Mouse (Mus musculus) adrenal gland (tissue): ENCODE results near the gene Cggbp1.

Experiments
- intact Hi-C: fragments of 180-260 bp; cut with DNase I; formaldehyde crosslinking; loops from one replicate; pipeline ENCODE4 v1.15.1; 2025

Gene Cggbp1

DNA sequence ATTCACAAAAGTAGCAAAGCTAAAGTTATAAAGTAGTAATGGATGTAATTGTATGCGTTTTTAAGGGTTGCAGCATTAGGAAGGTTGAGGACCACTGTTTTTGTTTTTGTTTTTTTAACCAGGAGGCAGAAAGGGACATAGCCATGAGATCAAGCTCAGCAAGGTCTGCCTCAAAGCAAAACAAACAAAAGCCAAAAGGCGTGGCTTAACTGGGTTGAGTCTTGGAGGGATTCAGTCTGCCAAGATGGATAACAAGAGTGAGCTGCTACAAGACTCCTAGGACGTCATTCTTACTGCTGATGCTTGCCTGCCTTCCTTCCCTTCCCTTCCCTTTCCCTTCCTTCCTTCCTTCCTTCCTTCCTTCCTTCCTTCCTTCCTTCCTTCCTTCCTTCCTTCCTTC lies 20.5 kb downstream of the Cggbp1 start:
- intact Hi-C loops, result no loop called here

DNA sequence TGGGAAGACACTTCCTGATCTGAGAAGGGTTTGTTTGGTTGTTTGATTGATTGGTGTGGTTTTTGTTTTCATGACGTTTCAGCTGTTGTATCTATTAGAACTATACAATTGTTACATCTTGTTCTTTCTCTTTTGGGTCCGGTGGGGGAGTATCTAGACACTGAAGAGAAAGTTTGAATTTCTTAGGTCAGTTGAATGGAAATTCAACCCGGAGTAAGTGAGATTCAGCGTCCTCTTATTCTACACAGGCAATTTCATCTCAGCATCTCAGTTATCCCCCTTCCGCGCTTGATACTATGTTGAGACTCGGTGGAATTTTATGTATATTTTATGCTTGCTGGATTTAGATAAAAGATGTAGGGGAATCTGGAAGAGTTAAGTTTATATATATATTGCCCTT lies 21.0 kb downstream of the Cggbp1 start:
- intact Hi-C loops, result no loop called here

DNA sequence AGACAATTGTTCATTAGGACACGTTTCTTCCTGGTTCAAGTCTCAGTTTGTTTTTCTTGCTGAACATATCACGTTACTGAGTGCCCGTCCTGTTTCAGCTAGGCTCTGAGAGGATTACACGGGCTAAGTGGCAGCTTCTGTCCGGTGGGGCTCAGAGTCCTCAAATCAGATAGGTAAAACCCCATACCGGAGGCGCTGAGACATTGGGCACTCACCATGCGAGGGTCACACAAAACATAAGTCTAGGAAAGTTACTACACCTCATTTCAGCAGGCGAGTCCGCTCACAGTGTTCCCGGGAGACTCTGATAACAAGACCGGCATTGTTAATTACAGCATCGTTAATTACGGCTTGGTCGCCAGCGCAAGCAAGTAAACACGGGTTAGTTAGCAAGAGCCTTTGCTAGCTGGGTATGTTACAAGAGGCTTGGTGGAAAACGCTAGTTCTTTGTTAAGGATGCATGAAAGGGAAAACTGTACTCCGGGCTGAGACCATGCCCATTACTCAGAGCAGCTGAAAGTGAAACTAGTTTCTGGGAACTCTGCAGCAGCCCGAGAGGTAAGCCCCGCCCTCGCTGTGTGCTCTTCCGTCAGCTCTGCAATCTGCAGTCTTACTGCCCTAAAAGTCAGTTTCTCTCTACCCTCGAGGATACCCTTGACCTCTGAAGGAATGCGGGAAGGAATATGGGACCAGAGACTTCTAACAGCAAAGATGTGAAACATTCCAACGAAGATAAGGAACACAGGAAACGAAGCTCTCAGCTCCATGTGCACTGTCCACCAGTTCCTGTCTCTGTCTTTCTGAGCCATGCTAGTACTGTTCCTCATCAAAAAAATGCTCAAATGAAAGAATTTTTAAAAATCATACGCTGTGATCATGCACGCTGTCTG lies 21.9 kb downstream of the Cggbp1 start:
- intact Hi-C loops, result no loop called here

DNA sequence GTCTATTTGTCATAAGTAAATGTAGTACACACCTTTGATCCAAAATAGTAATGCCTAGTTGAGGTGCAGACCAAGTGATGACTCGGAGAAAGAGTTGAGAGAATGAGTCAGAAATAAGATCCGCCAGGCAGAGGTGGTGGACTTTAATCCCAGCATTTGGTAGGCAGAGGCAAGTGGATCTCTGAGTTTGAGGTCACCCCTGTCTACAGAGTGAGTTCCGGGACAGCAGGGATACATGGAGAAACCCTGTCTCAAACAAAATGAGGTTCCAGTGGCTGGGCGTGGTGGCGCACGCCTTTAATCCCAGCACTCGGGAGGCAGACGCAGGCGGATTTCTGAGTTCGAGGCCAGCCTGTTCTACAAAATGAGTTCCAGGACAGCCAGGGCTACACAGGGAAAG lies 23.6 kb downstream of the Cggbp1 start:
- intact Hi-C loops, result no loop called here

DNA sequence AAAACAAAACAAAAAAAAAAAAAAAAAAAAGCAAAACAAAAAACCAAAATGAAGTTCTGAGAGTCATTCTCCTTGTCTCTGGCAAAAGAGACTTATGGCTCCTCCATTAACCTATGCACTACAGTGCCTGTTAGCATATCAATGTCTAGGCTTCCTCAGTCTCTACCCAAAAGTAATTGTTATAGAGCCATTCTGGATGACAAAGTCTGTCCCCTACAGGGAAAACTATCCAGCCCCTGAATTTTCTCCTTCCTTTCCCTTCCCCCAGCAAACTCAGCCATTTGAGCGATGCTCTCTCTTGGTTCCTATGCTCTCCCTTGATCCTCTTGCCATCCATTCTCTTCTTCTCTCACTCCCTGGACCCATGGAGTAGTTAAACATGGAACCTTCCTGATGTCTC lies 24.0 kb downstream of the Cggbp1 start:
- intact Hi-C loops, result no loop called here

DNA sequence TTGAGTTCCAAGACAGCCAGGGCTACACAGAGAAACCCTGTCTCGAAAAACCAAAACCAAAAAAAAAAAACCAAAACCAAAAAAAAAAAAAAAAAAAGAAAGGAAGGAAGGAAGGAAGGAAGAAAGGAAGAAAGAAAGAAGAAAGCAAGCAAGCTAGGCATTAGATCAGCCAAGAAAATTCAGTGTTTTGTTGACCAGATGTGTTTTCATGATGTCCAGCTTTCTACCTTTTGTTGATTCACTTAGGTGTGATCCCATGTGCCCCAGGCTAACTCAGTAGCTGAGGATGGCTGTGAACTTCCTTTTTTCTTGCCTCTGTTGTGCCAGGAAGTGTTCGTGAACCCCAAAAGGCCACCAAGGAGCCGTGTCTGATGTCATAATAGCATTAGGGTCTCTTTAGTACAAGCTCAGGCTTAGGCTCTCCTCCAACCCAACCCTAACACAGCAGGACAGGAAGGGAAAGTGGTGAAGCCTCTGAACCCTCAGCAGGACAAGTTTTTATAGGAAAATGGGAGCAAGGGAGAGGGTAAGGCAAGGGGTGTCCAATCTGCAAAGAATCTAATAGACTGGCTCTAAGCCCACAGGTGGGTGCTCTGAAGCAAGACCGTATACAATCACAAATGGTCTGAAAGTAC lies 25.0 kb downstream of the Cggbp1 start:
- intact Hi-C loops, result no loop called here

DNA sequence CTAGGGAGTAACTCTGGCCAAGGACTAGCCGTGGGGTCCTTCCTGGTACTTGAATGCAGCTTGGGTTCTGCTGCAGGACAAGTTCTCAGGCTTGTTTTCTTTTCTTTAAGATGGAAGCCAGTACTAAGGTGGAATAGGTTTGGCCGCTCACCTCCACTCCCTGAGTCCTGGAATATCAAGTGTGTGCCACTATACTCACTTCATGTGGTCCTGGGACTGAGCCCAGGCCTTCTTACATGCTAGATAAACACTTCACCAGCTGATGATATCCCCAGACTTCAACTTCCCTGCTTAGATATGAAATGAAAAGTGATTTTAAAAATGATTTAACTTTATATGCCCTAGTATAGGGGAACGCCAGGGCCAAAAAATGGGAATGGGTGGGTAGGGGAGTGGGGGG lies 25.5 kb downstream of the Cggbp1 start:
- intact Hi-C loops, result no loop called here

DNA sequence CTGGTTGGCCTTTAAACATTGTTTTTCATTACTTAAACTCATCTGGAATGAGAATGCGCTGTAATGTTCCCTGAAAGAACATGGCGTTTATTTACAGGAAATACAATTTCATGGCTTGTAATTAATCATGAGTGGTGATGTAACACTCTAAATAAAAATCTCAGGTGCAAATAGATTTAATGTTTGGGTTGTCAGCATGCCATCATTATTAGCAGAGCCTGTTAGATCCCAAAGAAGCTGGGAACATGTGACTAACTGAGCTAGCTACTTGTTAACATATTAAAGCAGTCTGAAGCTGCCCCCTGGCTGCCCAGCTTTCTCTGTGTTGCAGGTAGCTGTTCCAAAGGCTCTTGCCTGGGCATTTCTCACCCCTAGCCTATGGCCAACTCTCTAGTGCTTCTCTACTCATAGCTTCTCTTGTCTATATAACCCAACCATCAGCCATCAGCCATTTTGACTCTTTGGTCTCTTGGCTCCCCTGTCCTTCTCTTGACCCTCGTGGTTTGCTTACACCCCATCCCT lies 26.9 kb downstream of the Cggbp1 start:
- intact Hi-C loops, result no loop called here

DNA sequence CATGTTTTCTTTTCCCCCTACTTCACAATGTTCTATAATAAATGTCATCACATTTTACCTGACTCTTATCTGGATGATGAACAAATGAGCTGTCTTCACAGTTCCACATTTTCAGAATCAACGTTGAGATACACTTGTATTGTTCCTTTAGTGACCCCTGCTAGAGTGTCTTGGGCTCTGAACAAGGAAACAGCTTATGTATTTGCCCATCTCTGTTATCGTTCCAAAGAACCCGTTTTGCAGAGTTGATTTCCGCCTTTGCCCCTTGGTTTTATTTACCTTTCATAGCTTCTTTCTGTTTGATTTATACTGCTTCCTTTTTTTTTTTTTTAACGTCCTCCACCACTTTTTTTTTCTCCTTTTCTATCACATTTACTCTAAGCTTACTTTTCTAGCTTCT lies 27.9 kb downstream of the Cggbp1 start:
- intact Hi-C loops, result no loop called here

DNA sequence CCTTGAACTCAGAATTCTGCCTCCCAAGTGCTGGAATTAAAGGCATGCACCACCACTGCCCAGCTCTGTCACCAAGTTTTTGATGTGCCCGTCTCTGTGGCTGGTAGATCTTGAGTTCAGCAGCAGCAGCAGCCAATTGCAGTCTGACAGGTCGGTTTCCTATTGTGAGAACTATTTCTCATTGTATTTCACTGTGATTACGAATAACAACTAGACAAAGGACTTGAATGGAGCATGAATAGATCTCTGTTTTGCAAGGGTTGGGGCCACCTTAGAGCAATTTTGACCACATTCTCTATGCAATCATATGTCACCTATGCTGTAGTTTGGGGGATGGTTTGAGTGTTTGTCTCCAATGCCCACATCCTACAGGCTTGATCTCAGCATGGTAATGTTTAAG lies 29.2 kb downstream of the Cggbp1 start:
- intact Hi-C loops, result no loop called here

DNA sequence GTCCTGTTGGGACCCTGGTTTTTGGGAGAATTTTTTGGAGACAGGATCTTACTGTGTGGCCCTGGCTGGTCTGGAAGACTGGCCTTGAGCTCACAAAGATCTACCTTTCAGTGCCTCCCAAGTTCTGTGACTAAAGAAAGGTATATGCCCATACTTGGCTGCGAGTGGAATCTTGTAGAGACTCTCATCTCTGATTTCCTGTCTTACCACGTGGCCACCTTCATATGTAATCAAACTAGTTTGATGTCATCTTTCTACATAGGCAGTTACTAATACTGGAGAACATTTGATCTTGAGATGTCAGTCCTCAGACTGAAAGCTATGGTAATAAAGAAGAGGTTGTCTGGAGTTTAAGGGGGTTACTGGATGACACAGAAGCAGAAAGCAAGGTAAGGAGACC lies 29.6 kb downstream of the Cggbp1 start:
- intact Hi-C loops, result no loop called here

DNA sequence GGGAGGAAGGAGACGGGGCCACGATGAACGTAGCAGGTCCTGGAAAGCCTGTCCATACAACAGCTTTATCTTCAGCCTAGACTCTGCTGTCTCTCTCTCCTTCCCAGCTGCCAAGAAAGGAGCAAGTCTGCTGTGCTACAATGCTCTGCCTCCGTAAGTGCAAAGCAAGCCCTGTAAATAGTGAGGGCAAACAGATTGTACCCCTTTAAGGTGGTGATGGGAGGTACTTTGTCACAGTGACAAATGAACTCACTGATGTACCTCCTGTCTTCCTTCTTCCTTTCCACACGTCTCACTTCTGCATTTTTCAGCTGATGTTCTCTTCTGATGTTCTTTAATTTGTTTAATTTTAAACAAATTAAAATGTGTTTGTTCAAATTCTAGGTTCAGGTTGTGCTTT lies 32.1 kb downstream of the Cggbp1 start:
- intact Hi-C loops, result no loop called here

DNA sequence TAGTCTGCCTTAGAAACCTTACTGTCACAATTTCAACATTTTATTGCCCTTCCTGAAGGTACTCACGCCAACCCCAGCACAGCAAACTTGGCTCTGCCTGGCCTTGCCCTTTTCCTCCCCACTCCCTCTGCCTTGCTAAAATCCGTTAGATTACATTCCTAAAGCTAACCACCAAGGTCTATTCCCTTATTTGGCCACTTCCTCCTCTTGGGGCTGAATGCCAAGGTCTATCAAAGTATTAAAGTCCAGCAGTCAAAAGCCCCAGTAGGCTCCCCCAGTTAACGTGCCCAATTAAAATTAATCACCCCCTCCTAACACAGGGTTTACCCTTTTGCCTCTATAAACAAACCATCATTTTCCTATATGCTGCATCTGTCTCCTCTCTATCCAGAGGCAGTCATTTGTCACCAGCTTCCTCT lies 32.6 kb downstream of the Cggbp1 start:
- intact Hi-C loops, result no loop called here

DNA sequence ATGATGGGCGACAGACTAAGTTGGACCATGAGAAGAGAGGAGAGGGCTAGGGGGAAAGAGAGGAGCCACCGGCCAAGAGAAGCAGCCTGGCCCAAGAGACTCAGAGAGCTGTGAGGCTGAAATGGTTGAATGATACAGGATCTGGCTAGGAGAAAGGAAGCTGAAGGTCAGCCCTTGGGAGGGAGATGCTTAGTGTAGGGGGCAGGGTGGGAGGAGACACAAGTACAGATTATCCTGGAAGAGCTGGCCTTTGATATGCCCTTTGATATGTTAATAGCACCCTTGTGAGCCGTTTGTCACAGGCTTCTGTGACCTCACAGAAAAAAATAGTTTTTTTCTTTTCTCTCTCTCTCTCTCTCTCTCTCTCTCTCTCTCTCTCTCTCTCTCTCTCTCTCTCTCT lies 33.3 kb downstream of the Cggbp1 start:
- intact Hi-C loops, result no loop called here

DNA sequence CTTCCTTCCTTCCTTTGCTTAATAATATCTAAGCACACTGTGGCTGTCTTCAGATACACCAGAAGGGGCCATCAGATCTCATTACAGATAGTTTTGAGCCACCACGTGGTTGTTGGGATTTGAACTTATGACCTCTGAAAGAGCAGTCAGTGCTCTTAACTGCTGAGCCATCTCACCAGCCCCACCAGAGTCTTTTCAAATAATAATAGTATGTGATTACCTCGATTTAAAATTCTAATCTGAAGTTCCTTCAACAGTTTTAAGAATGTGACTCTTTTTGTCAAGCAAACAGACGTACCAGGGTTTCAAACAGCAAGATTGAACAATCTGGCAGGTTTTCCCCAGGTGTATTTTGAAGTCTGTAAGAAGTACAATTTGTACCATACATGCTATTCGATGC lies 33.8 kb downstream of the Cggbp1 start:
- intact Hi-C loops, result no loop called here

DNA sequence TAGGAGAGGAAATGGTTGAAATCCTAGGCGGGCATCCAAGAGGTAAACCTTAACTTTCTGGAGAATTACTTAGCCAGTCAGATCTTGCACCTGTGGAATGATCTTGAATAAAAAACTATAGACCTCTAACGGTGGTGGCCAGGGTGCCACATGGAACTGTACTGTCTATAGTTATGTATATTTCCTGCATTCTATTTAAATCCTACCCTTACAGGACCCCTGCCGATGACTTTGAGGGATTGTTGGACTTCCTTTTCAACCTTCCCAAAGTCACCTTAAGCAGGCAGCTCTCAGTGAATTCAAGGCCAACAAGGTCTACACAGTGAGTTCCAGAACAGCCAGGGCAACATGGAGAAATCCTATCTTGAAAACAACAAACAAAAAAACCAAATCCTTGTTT lies 37.7 kb downstream of the Cggbp1 start:
- intact Hi-C loops, result no loop called here

DNA sequence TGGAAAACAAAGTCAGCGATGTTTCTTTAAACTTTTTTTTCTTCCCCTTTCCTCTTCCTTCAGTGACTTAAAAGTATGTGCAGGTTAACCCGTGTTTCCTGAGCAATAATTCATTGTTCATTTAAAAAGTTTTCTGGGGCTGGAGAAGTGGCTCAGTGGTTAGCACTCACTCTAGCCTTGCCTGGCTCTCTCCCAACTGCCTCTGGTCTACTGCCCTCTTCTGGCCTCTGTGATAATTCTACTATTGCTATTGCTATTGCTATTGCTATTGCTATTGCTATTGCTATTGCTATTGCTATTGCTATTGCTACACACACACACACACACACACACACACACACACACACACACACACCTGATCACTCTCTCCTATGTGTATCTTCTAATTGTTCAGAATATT lies 47.3 kb downstream of the Cggbp1 start:
- intact Hi-C loops, result loop anchor here (5.0 kb wide), 1 partner anchor 142 kb away; no protein-coding TSS in a partner anchor

DNA sequence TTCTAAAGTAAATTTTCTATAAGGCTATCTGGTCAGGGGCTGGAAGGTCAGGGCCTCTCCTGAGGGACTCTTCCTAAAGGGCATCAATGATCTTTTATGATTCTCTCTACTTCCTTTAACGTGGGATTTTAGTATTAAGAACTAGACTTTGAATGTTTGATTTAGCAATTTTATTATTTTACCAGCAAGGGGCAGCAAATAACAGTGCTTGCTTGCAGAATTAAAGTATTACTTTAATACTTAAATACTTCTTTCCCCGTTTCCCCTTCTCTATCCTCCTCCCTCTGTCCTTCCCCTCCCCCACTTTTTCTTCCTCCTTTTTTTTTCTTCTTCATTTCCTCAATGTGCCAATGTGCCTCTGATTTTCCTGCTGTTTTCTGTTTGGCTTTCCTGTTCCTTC lies 51.5 kb downstream of the Cggbp1 start:
- intact Hi-C loops, result loop anchor here (5.0 kb wide), 1 partner anchor 594 kb away; no protein-coding TSS in a partner anchor

DNA sequence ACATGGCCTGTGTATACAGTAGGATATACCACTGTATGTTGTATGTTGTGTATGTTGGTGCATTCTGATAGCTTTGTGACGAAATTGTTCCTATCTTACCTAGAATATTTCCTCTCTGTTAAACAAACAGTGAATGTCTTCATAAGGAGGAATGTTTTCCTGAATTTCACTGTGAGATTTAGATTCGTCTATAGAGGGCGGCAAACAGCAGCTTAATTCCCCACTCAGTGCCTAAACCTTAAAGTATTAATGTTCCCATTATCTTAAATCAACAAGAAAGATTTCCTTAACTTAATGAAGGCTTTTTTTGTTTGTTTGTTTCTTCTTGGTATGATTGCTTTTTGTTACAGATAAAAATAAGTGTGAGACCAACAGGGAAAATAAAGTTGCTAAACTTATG lies 55.3 kb downstream of the Cggbp1 start:
- intact Hi-C loops, result no loop called here

DNA sequence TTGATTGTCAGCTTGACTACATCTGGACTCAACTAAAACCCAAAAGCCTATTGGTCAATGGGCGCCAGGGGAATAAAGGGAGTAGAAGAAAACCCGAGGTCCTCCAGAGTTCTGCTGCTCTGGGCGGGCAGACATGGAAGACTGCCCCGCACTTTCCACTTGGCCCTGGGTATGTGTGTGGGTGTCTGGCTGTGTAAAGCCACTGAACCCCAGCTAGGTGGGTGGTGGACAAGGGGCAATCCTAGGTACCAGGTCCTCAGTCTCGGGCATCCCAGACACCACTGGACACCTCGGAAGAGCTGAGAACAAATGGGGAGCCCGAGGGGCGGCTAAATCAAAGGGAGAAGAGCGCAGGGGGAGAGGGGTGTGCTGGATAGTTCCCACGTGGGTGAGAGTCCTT lies 57.0 kb downstream of the Cggbp1 start:
- intact Hi-C loops, result no loop called here
